Mouse (Mus musculus): ENCODE measurements around the gene Zfp786. TPM values are rescaled to one million over a fixed set of nuclear protein-coding genes. Genes with fewer than 3 reads are reported as not detected.

Zfp786 gene
- polyA plus RNA-seq, 1 experiment: not detected

GRCm38 (mm10) chr6:47809053-47809452 is 21.6 kb downstream of the Zfp786 start:
- no peak overlapping the region for H3K4me3 ChIP-seq (ENCODE audit: insufficient read depth, low read depth, low read length)
- peaks cover 10% of the 10 kb centered on the region; the same call in 1 of the 2 replicates for H3K4me1 ChIP-seq (ENCODE audit: control insufficient read depth, insufficient read depth, insufficient read length, low read length)
- peak overlapping the region; percentile 52; the same call in 1 of the 2 replicates for H3K27ac ChIP-seq (replicated peaks; ENCODE audit: low read depth, low read length)

GRCm38 (mm10) chr6:47808545-47808944 is 22.1 kb downstream of the Zfp786 start:
- no peak overlapping the region for H3K4me3 ChIP-seq (ENCODE audit: insufficient read depth, low read depth, low read length)
- peaks cover 10% of the 10 kb centered on the region; the same call in 1 of the 2 replicates for H3K4me1 ChIP-seq (ENCODE audit: control insufficient read depth, insufficient read depth, insufficient read length, low read length)
- no peak overlapping the region for H3K27ac ChIP-seq (replicated peaks; ENCODE audit: low read depth, low read length)

- peaks cover 10% of the 10 kb centered on the region; the same call in 1 of the 2 replicates for H3K4me1 ChIP-seq (ENCODE audit: control insufficient read depth, insufficient read depth, insufficient read length, low read length)
- no peak overlapping the region for H3K4me3 ChIP-seq (ENCODE audit: insufficient read depth, low read depth, low read length)
These were observed 23.2 kb downstream of the Zfp786 start for GRCm38 (mm10) chr6:47807419-47807818.

GRCm38 (mm10) chr6:47805520-47805919 is 25.1 kb downstream of the Zfp786 start:
- Histone ChIP-seq H3K4me1 (ENCODE audit: control insufficient read depth, insufficient read depth, insufficient read length, low read length) (0 out of 2 replicates have a peak, but pooled peaks cover 2% of the 10 kb centered on the region), H3K27ac (replicated peaks; ENCODE audit: low read depth, low read length) (no peak overlapping the region)

More at GRCm38 (mm10) chr6:47807419-47807818, 23.2 kb downstream of the Zfp786 start:
- no peak overlapping the region for H3K27ac ChIP-seq (replicated peaks; ENCODE audit: low read depth, low read length)

GRCm38 (mm10) chr6:47799079-47799478 is 31.6 kb downstream of the Zfp786 start:
- H3K4me1 ChIP-seq (ENCODE audit: control insufficient read depth, insufficient read depth, insufficient read length, low read length): no peaks in the 10 kb centered on the region
- no peak overlapping the region for H3K27ac ChIP-seq (replicated peaks; ENCODE audit: low read depth, low read length)
- H3K4me3 ChIP-seq (ENCODE audit: insufficient read depth, low read depth, low read length): no peak overlapping the region

More at GRCm38 (mm10) chr6:47805520-47805919, 25.1 kb downstream of the Zfp786 start:
- no peak overlapping the region for H3K4me3 ChIP-seq (ENCODE audit: insufficient read depth, low read depth, low read length)

GRCm38 (mm10) chr6:47794106-47794830 is 36.4 kb downstream of the Zfp786 start:
- Histone ChIP-seq H3K27ac (replicated peaks; ENCODE audit: low read depth, low read length) (no peak overlapping the region), H3K4me1 (ENCODE audit: control insufficient read depth, insufficient read depth, insufficient read length, low read length) (no peaks in the 10 kb centered on the region), H3K4me3 (ENCODE audit: insufficient read depth, low read depth, low read length) (no peak overlapping the region)

GRCm38 (mm10) chr6:47793284-47793683 is 37.4 kb downstream of the Zfp786 start:
- peaks cover 3% of the 10 kb centered on the region; the same call in 1 of the 2 replicates for H3K4me1 ChIP-seq (ENCODE audit: control insufficient read depth, insufficient read depth, insufficient read length, low read length)
- no peak overlapping the region for H3K27ac ChIP-seq (replicated peaks; ENCODE audit: low read depth, low read length)
- no peak overlapping the region for H3K4me3 ChIP-seq (ENCODE audit: insufficient read depth, low read depth, low read length)

GRCm38 (mm10) chr6:47792533-47792932 is 38.1 kb downstream of the Zfp786 start:
- H3K27ac ChIP-seq (replicated peaks; ENCODE audit: low read depth, low read length): no peak overlapping the region
- H3K4me3 ChIP-seq (ENCODE audit: insufficient read depth, low read depth, low read length): no peak overlapping the region
- peaks cover 3% of the 10 kb centered on the region; the same call in 1 of the 2 replicates for H3K4me1 ChIP-seq (ENCODE audit: control insufficient read depth, insufficient read depth, insufficient read length, low read length)

- H3K27ac ChIP-seq (replicated peaks; ENCODE audit: low read depth, low read length): no peak overlapping the region
- no peak overlapping the region for H3K4me3 ChIP-seq (ENCODE audit: insufficient read depth, low read depth, low read length)
- peaks cover 3% of the 10 kb centered on the region; the same call in 1 of the 2 replicates for H3K4me1 ChIP-seq (ENCODE audit: control insufficient read depth, insufficient read depth, insufficient read length, low read length)
These were observed 39.9 kb downstream of the Zfp786 start for GRCm38 (mm10) chr6:47790745-47791144.

GRCm38 (mm10) chr6:47788821-47789220 is 41.8 kb downstream of the Zfp786 start:
- Histone ChIP-seq H3K4me3 (ENCODE audit: insufficient read depth, low read depth, low read length) (peak overlapping the region; percentile 96), H3K27ac (replicated peaks; ENCODE audit: low read depth, low read length) (peak overlapping the region; percentile 98), H3K4me1 (ENCODE audit: control insufficient read depth, insufficient read depth, insufficient read length, low read length) (peaks cover 3% of the 10 kb centered on the region; the same call in 1 of the 2 replicates)

GRCm38 (mm10) chr6:47787941-47788736 is 42.5 kb downstream of the Zfp786 start:
- H3K4me1 ChIP-seq (ENCODE audit: control insufficient read depth, insufficient read depth, insufficient read length, low read length): peaks cover 3% of the 10 kb centered on the region; the same call in 1 of the 2 replicates
- peak overlapping the region; percentile 98 for H3K27ac ChIP-seq (replicated peaks; ENCODE audit: low read depth, low read length)
- H3K4me3 ChIP-seq (ENCODE audit: insufficient read depth, low read depth, low read length): peak overlapping the region; percentile 96

- Histone ChIP-seq H3K4me1 (ENCODE audit: control insufficient read depth, insufficient read depth, insufficient read length, low read length) (peaks cover 3% of the 10 kb centered on the region; the same call in 1 of the 2 replicates), H3K4me3 (ENCODE audit: insufficient read depth, low read depth, low read length) (no peak overlapping the region), H3K27ac (replicated peaks; ENCODE audit: low read depth, low read length) (no peak overlapping the region)
These were observed 45.8 kb downstream of the Zfp786 start for GRCm38 (mm10) chr6:47784707-47785412.

- peak overlapping the region; percentile 78 for H3K27ac ChIP-seq (replicated peaks; ENCODE audit: low read depth, low read length)
- H3K4me1 ChIP-seq (ENCODE audit: control insufficient read depth, insufficient read depth, insufficient read length, low read length): no peaks in the 10 kb centered on the region
These were observed 49.3 kb downstream of the Zfp786 start for GRCm38 (mm10) chr6:47781091-47781968.

GRCm38 (mm10) chr6:47780576-47781013 is 50.1 kb downstream of the Zfp786 start:
- Histone ChIP-seq H3K4me1 (ENCODE audit: control insufficient read depth, insufficient read depth, insufficient read length, low read length) (no peaks in the 10 kb centered on the region), H3K27ac (replicated peaks; ENCODE audit: low read depth, low read length) (no peak overlapping the region), H3K4me3 (ENCODE audit: insufficient read depth, low read depth, low read length) (peak overlapping the region; percentile 38; the same call in 1 of the 2 replicates)

More at GRCm38 (mm10) chr6:47781091-47781968, 49.3 kb downstream of the Zfp786 start:
- peak overlapping the region; percentile 67 for H3K4me3 ChIP-seq (ENCODE audit: insufficient read depth, low read depth, low read length)
